Mouse (Mus musculus): ENCODE data around the gene Eif5a.

GRCm38 (mm10) chr11:69871822-69872221 is 49.9 kb downstream of the Eif5a start:
- TF ChIP-seq CTCF (IDR thresholded peaks at IDR 0.05; ENCODE audit: control insufficient read depth, insufficient read depth, insufficient replicate concordance, low read depth, low read length) (no peak), POLR2A (IDR thresholded peaks at IDR 0.05; ENCODE audit: control insufficient read depth, low read depth, low read length) (no peak)

All from testis, adult 2 months (tissue).